Mouse (Mus musculus) G1E (cell line): Measurements from ENCODE around the gene Gimap7.

Source experiments
- CTCF ChIP-seq: IDR thresholded peaks from 2 replicates; pipeline ENCODE4 v1.5.1; 2012; ENCODE audit warnings: low read depth, low read length, inconsistent platforms, mixed read lengths
- TAL1 ChIP-seq: conservative IDR thresholded peaks from 2 replicates; pipeline ENCODE4 v1.6.1; 2012; ENCODE audit warnings: low read depth, low read length, inconsistent platforms, mixed read lengths

- TF ChIP-seq CTCF (no peak), TAL1 (no peak)
Observed at GRCm38 (mm10) chr6:48685251-48685650, 33.2 kb upstream of the Gimap7 start.
